ENCODE assay signal across 19 mouse cellular contexts in the genomic region with DNA sequence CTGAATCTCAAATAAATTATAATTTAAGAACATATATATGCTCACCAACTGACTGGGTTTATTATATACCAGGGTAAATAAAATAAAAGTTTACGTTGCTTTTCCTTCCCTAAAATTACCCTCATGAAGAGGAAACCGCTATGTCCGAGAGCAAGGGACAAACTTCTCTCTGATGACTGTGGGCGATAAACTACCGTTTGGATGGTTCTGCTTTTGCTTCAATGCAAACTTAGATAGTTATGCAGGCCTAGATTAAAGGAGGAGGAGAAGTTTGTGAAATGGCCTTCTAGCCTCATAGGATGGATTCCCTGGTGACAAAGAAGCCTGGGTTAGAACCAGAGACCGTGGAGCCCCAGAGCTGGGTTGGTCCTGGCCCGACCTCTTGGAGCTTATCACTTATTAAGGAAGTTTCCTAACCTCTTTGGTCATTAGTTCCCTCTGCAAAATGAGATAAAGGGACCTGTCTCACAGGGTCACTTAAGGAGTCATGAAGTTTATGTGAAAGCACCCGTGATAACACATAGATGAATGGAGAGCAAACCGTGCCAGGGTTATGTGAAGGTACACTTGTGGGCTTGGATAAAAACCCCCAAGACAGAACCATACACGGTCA.
"Had no signal": no experiment of that assay in that cellular context is flagged by ENCODE, and none has a peak within 500 bp of the region (broad histone marks: within the 10 kb centered on the region; RNA-seq: fewer than 3 reads in every experiment).

No protein-coding gene starts in this region.

- H3K4me1 ChIP-seq: liver, embryonic 15.5 days; lung, embryonic 15.5 days had no signal

- H3K27me3 ChIP-seq: kidney, embryonic 15.5 days; liver, embryonic 12.5 days; liver, embryonic 15.5 days; lung, embryonic 15.5 days had no signal

- H3K9me3 ChIP-seq: kidney, embryonic 15.5 days; limb, embryonic 10.5 days; limb, embryonic 13.5 days; liver, embryonic 12.5 days; liver, embryonic 15.5 days; lung, embryonic 15.5 days; megakaryocyte, embryonic 14.5 days had no signal

- H3K27ac ChIP-seq: kidney, embryonic 15.5 days; limb, embryonic 10.5 days; limb, embryonic 13.5 days; liver, embryonic 12.5 days; liver, embryonic 15.5 days; lung, embryonic 15.5 days had no signal

- H3K9ac ChIP-seq: kidney, embryonic 15.5 days; limb, embryonic 13.5 days; liver, embryonic 12.5 days; liver, embryonic 15.5 days; lung, embryonic 15.5 days had no signal

- H3K4me2 ChIP-seq: kidney, embryonic 15.5 days; limb, embryonic 13.5 days; liver, embryonic 12.5 days; liver, embryonic 15.5 days; lung, embryonic 15.5 days; midbrain, embryonic 11.5 days had no signal

- DNase-seq: kidney, adult 18-20 months; kidney, postnatal 10 days; kidney, postnatal 4 days; liver; lung, adult 18-20 months; lung, postnatal 14 days; lung, postnatal 4 days; midbrain, embryonic 14.5 days; thymus, adult 18-20 months; thymus, postnatal 25 days had no signal

- H3K36me3 ChIP-seq: kidney, embryonic 15.5 days; limb, embryonic 10.5 days; liver, embryonic 12.5 days; liver, embryonic 15.5 days; lung, embryonic 15.5 days had no signal

- ATAC-seq: intestine, embryonic 16.5 days; liver, embryonic 12.5 days had no signal

- H3K4me3 ChIP-seq: kidney, embryonic 15.5 days; limb, embryonic 10.5 days; limb, embryonic 13.5 days; liver, embryonic 12.5 days; liver, embryonic 15.5 days; lung, embryonic 15.5 days; megakaryocyte, embryonic 14.5 days had no signal
